Mouse (Mus musculus): ENCODE measurements around the gene Sstr5. TPM values are rescaled to one million over a fixed set of nuclear protein-coding genes. Genes with fewer than 3 reads are reported as not detected.

The Sstr5 gene
- total RNA-seq, 2 experiments from 2014 or later: not detected

Other genes with a start within 250 kb of the Sstr5 start
- gene Baiap3, start 240.9 kb downstream of the Sstr5 start, total RNA-seq (2015; ENCODE audit: low replicate concordance): not detected in 2 replicates
- not detected in 2 replicates for gene Baiap3, start 240.9 kb downstream of the Sstr5 start, total RNA-seq (2017; ENCODE audit: low replicate concordance)
- 197 and 220 TPM in 2 replicates for gene Ube2i, start 222.7 kb downstream of the Sstr5 start, total RNA-seq (2015; ENCODE audit: low replicate concordance)
- gene Ube2i, start 222.7 kb downstream of the Sstr5 start, total RNA-seq (2017; ENCODE audit: low replicate concordance): 152 and 166 TPM in 2 replicates
- 101 and 104 TPM in 2 replicates for gene Prss34, start 198.9 kb downstream of the Sstr5 start, total RNA-seq (2015; ENCODE audit: low replicate concordance)
- gene Prss34, start 198.9 kb downstream of the Sstr5 start, total RNA-seq (2017; ENCODE audit: low replicate concordance): 38.0 and 42.1 TPM in 2 replicates
- 2.5 TPM in 1 of 2 replicates, not detected in the other for gene Prss28, start 188.6 kb downstream of the Sstr5 start, total RNA-seq (2015; ENCODE audit: low replicate concordance)
- gene Prss28, start 188.6 kb downstream of the Sstr5 start, total RNA-seq (2017; ENCODE audit: low replicate concordance): not detected in 2 replicates
- not detected in 2 replicates for gene Prss29, start 178.6 kb downstream of the Sstr5 start, total RNA-seq (2015; ENCODE audit: low replicate concordance)
- gene Prss29, start 178.6 kb downstream of the Sstr5 start, total RNA-seq (2017; ENCODE audit: low replicate concordance): not detected in 2 replicates
- gene Tpsab1, start 151.7 kb downstream of the Sstr5 start, total RNA-seq (2015; ENCODE audit: low replicate concordance): not detected in 2 replicates
- not detected in 2 replicates for gene Tpsab1, start 151.7 kb downstream of the Sstr5 start, total RNA-seq (2017; ENCODE audit: low replicate concordance)
- not detected in 2 replicates for gene Tpsb2, start 131.0 kb downstream of the Sstr5 start, total RNA-seq (2015; ENCODE audit: low replicate concordance)
- gene Tpsb2, start 131.0 kb downstream of the Sstr5 start, total RNA-seq (2017; ENCODE audit: low replicate concordance): not detected in 2 replicates
- not detected in 2 replicates for gene Tpsg1, start 128.0 kb downstream of the Sstr5 start, total RNA-seq (2015; ENCODE audit: low replicate concordance)
- gene Tpsg1, start 128.0 kb downstream of the Sstr5 start, total RNA-seq (2017; ENCODE audit: low replicate concordance): not detected in 2 replicates
- 10.5 TPM in 1 of 2 replicates, not detected in the other for gene Cacna1h, start 63.5 kb downstream of the Sstr5 start, total RNA-seq (2015; ENCODE audit: low replicate concordance)
- gene Cacna1h, start 63.5 kb downstream of the Sstr5 start, total RNA-seq (2017; ENCODE audit: low replicate concordance): 0.91 and 2.3 TPM in 2 replicates
- not detected in 2 replicates for gene Tekt4, start 42.7 kb downstream of the Sstr5 start, total RNA-seq (2015; ENCODE audit: low replicate concordance)
- gene Tekt4, start 42.7 kb downstream of the Sstr5 start, total RNA-seq (2017; ENCODE audit: low replicate concordance): not detected in 2 replicates
- not detected in 2 replicates for gene Sox8, start 73.4 kb upstream of the Sstr5 start, total RNA-seq (2015; ENCODE audit: low replicate concordance)
- not detected in 2 replicates for gene Sox8, start 73.4 kb upstream of the Sstr5 start, total RNA-seq (2017; ENCODE audit: low replicate concordance)
- 2.9 and 3.4 TPM in 2 replicates for gene Lmf1, start 81.8 kb upstream of the Sstr5 start, total RNA-seq (2015; ENCODE audit: low replicate concordance)
- gene Lmf1, start 81.8 kb upstream of the Sstr5 start, total RNA-seq (2017; ENCODE audit: low replicate concordance): 0.53 and 4.9 TPM in 2 replicates
- gene Gng13, start 219.9 kb upstream of the Sstr5 start, total RNA-seq (2015; ENCODE audit: low replicate concordance): not detected in 2 replicates
- not detected in 2 replicates for gene Gng13, start 219.9 kb upstream of the Sstr5 start, total RNA-seq (2017; ENCODE audit: low replicate concordance)
- 15.5 and 33.2 TPM in 2 replicates for gene Chtf18, start 230.1 kb upstream of the Sstr5 start, total RNA-seq (2015; ENCODE audit: low replicate concordance)
- 56.2 and 62.6 TPM in 2 replicates for gene Chtf18, start 230.1 kb upstream of the Sstr5 start, total RNA-seq (2017; ENCODE audit: low replicate concordance)
- gene Rpusd1, start 230.4 kb upstream of the Sstr5 start, total RNA-seq (2015; ENCODE audit: low replicate concordance): 1.1 and 2.1 TPM in 2 replicates
- 0.26 and 3.7 TPM in 2 replicates for gene Rpusd1, start 230.4 kb upstream of the Sstr5 start, total RNA-seq (2017; ENCODE audit: low replicate concordance)
- gene Mslnl, start 238.8 kb upstream of the Sstr5 start, total RNA-seq (2015; ENCODE audit: low replicate concordance): not detected in 2 replicates
- not detected in 2 replicates for gene Mslnl, start 238.8 kb upstream of the Sstr5 start, total RNA-seq (2017; ENCODE audit: low replicate concordance)

All from erythroid progenitor cell, adult 5-6 weeks (primary cell).